Mouse (Mus musculus): ENCODE results near the gene Tmem185a.

GRCm38 (mm10) chrX:70465489-70465888, 11.5 kb downstream of the Tmem185a start:
- TF ChIP-seq POLR2A (IDR thresholded peaks at IDR 0.05; ENCODE audit: borderline replicate concordance, low read depth, low read length) (no peak), CTCF (IDR thresholded peaks at IDR 0.05; ENCODE audit: low read depth, low read length) (no peak)

All from bone marrow macrophage, adult 2 months (primary cell).